9 mouse cellular contexts compared by ENCODE assay signal in genomic region chr12:12715956-12716669, GRCm38 (mm10).
DNase-seq lines count a peak whose midpoint lies in the region.
"Had no signal": no experiment of that assay in that cellular context is flagged by ENCODE, and none has a peak within 500 bp of the region (broad histone marks: within the 10 kb centered on the region; RNA-seq: fewer than 3 reads in every experiment).

No protein-coding gene starts in this region.

- peak; percentile 9 for DNase-seq in cerebellum, adult 9-11 months
- DNase-seq in cerebellum, adult 8-10 months, result no peak
- DNase-seq in left cerebral cortex, adult 18-20 months (ENCODE audit: low spot score in 2 of 2), result peak; percentile 43 to 44
- no peak for DNase-seq in left cerebral cortex, adult 11 months (ENCODE audit: low spot score)
- peak; percentile 60 to 74 for DNase-seq in layer of hippocampus, postnatal 14 days (ENCODE audit: low spot score in 2 of 2)
- DNase-seq in right cerebral cortex, postnatal 14 days, result peak; percentile 20
- no peak for DNase-seq in T-cell, adult 2 months (ENCODE audit: low spot score)
- no peak for DNase-seq in adrenal gland, postnatal 14 days
- DNase-seq: gastrocnemius, postnatal 10 days had no signal

Comparison
In these comparisons a context has a peak if more than half of its experiments do, and no peak if none do; other contexts are left out.
1. DNase-seq: peak in cerebellum, adult 9-11 months (single experiment), left cerebral cortex, adult 18-20 months (2 of 2), layer of hippocampus, postnatal 14 days (2 of 2) and right cerebral cortex, postnatal 14 days (single experiment); none in cerebellum, adult 8-10 months (single experiment), left cerebral cortex, adult 11 months (single experiment), T-cell, adult 2 months (single experiment) and adrenal gland, postnatal 14 days (single experiment).